Mouse (Mus musculus) erythroblast, embryonic 14.5 days (primary cell): Measurements from ENCODE around the gene Kcnn1.

Experiments used
- GATA1 ChIP-seq: IDR thresholded peaks from 2 replicates; pipeline ENCODE4 v1.6.1; 2012; ENCODE audit warnings: low read length, inconsistent platforms, mixed read lengths
- TAL1 ChIP-seq: IDR thresholded peaks from 3 replicates; pipeline ENCODE4 v1.6.1; 2012; ENCODE audit warnings: low read length, inconsistent platforms, mixed read lengths

- TF ChIP-seq GATA1 (no peak), TAL1 (no peak)
Measured at GRCm38 (mm10) chr8:70834071-70834470, 29.0 kb downstream of the Kcnn1 start.
